Mouse (Mus musculus) embryonic fibroblast, embryonic 13.5 days (primary cell): ENCODE measurements at regions not wholly inside any gene's neighbourhood (a gene's known extent, or its start where the extent isn't known, plus 50 kb on each side); places are given as distances from the start of the nearest gene placed in this dataset.

Source experiments
- CTCF ChIP-seq: IDR thresholded peaks from 2 replicates; pipeline ENCODE4 v1.5.1; 2011; ENCODE audit warnings: mild to moderate bottlenecking, control low read depth, low read length, moderate library complexity, borderline replicate concordance; ENCODE audit not compliant: insufficient read depth
- POLR2A ChIP-seq: IDR thresholded peaks from 2 replicates; pipeline ENCODE4 v1.6.1; 2011; ENCODE audit warnings: low read depth, mild to moderate bottlenecking, control low read depth, low read length, moderate library complexity

- TF ChIP-seq CTCF (no peak), POLR2A (no peak)
Observed at GRCm38 (mm10) chr1:92718108-92718507, 69.5 kb upstream of the Otos start.
